ENCODE assay signal across 17 mouse cellular contexts in the genomic region with DNA sequence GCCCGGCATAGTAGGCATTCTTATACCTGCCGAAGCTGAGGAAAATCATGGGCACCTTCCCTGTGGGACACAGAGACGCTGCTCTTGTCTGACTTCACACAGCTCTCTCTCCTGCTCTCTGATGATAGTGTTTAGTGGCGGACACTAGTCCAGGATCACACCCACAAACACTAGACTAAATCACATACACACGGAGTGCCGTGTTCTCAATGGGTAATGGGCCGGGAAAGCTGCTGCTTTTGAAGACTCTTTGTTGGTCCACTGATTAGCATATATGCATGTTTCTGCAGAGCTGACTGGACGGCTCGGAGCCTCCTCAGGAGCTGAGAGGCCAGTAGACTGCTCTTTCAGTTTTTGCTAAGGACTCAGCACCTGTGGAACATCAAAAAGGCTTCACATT.
"Had no signal": no experiment of that assay in that cellular context is flagged by ENCODE, and none has a peak within 500 bp of the region (broad histone marks: within the 10 kb centered on the region; RNA-seq: fewer than 3 reads in every experiment).

No protein-coding gene starts in this region.

- H3K27me3 ChIP-seq: lung, embryonic 15.5 days; megakaryocyte, embryonic 14.5 days; midbrain, embryonic 13.5 days; midbrain, embryonic 15.5 days; neural tube, embryonic 12.5 days; stomach, embryonic 15.5 days had no signal

- H3K9ac ChIP-seq: liver, postnatal 0 days; lung, embryonic 15.5 days; midbrain, embryonic 13.5 days; midbrain, embryonic 15.5 days; neural tube, embryonic 12.5 days; stomach, embryonic 15.5 days had no signal

- H3K9me3 ChIP-seq: lung, embryonic 15.5 days; megakaryocyte, embryonic 14.5 days; midbrain, embryonic 13.5 days; midbrain, embryonic 15.5 days; neural tube, embryonic 12.5 days; stomach, embryonic 15.5 days had no signal

- H3K36me3 ChIP-seq: midbrain, embryonic 13.5 days; midbrain, embryonic 15.5 days; stomach, embryonic 15.5 days had no signal

- ATAC-seq: liver, postnatal 0 days; lung, postnatal 0 days; midbrain, embryonic 13.5 days; midbrain, embryonic 15.5 days had no signal

- H3K27ac ChIP-seq: lung, embryonic 15.5 days; macrophage; midbrain, embryonic 13.5 days; midbrain, embryonic 15.5 days; neural tube, embryonic 12.5 days; stomach, embryonic 15.5 days; stomach, postnatal 0 days had no signal

- H3K4me3 ChIP-seq: lung, embryonic 15.5 days; midbrain, embryonic 13.5 days; midbrain, embryonic 15.5 days; neural tube, embryonic 12.5 days; stomach, embryonic 15.5 days had no signal

- H3K4me2 ChIP-seq: lung, embryonic 15.5 days; midbrain, embryonic 11.5 days; midbrain, embryonic 13.5 days; midbrain, embryonic 15.5 days; neural tube, embryonic 12.5 days; stomach, embryonic 15.5 days had no signal

- DNase-seq: liver, postnatal 0 days; lung, adult 2 months; lung, postnatal 14 days; lung, postnatal 36 days; right cerebral cortex, postnatal 14 days; thymus, adult 2 months; thymus, postnatal 25 days had no signal
